Mouse (Mus musculus) cerebellum, adult (tissue): ENCODE results near the gene Anapc16.

ENCODE experiments used
- ATAC-seq: cut with Nextera tagmentation; 2 replicates; pipeline ENCODE4 v1.9.2; 2017; ENCODE audit warnings: mild to moderate bottlenecking, moderate library complexity, mixed read lengths; ENCODE audit not compliant: insufficient number of reproducible peaks, low FRiP score, low TSS enrichment

The Anapc16 gene

DNA sequence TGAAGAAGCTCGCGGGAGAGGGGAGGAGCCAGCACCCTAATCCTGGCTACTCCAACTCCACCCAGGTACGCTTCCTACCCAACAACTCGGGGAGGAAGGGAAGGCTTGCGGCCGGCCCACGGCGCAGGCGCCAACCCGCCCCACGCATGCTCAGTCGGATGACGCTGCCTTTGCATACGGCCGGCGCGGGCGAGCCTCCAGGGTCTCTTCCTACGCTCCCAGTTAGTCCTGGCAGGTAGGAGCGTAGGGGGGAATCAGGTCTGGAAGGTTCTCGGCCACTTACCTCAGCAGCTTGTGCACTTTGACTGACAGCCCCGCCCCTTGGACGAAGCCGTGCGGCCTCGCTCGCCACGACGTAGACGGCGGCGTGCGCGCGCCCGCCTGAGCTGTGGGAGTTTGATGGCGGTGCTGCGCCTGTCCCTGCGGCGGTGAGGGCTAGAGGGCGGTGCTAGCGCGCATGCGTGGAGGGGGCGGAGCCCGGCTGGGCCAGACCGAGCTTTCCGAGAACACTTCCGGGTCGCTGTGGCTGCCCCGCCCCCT is at the start of gene Anapc16, which contains the start of gene Ascc1:
Anapc16 (minus strand) TSS at position 463 of the 540 bp plus-strand sequence.
Ascc1 (plus strand) TSS at position 133 of the 540 bp plus-strand sequence.
- peak; percentile 91 for ATAC-seq

DNA sequence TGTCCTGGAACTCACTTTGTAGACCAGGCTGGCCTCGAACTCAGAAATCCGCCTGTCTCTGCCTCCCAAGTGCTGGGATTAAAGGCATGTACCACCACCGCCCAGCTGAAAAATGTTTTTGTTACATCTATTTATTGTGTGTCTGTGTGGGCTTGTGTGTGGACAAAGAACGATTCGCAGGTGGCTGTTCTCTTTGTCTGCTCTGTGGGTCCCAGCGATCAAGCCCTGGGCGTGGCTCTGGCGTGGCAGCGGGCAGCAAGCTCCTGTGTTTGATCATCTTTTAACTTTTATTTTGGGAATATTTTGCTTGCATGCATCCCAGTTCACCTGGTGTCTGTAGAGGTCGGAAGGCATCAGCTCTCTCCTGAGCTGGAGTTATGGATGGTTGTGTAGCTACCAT is 47.6 kb upstream of the Anapc16 start:
- no peak for ATAC-seq

DNA sequence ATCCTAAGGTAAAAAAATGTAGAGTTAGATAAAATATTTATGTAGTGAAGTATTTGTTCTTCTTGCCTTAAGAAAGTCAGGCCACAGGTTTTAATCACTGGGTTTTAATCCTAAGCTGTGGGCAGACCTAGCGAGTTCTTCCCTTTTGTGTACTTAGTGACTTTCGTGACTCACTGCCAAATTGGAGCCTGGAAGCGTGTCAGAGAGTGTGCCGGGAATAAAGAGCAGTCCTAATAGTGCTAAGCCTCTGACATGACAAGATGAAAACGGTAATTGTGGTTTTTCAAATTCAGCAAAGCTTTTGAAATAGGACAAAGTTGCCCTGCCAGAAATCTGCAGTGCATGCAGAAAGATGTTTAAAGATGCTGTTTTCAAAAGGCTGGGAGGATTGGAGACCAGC is 43.8 kb upstream of the Anapc16 start:
- no peak for ATAC-seq

DNA sequence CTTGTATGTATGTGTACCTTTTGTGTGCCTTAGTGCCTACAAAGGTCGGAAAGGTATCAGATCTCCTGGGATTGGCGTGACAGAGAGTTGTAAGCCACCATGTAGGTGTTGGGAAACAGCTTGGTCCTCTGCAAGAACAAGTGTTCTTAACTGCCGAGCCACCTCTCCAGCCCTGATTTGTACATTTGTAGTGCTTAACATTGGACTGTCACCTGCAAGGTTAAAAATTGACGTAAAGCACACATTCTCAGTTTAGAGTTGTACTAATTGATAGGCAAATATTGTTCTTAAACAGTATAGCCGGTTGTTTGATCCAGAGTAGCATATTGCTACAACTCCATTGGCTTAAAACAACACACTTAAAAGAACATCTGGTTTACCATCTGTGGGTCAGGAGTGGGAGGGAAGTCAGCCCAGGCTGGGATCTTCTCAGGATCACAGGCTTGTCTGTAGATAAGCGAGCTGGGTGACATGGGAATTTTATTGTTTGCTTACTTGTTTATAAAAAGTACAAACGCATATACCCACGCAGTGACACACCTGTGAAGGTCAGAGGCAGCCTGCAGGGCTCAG is 39.5 kb upstream of the Anapc16 start:
- ATAC-seq: no peak

DNA sequence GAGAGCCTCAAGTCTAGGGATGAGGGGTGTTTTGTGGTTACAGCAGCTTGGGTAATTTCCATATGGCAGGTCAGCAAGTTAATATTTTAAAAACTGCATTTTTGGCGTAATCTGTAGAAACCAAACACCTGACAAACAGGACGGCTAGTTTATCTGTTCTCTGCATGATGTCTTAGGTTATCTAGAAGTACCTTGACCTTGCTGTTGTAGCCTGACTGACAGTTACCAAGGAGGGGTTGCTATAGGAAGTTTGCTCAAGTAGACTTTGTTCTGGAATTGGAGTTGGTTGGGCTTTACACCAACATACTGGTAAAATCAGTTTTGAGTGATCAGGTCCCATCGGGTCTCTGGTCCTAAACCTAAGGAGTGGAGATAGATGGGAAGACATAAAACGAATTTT is 32.8 kb upstream of the Anapc16 start:
- no peak for ATAC-seq

DNA sequence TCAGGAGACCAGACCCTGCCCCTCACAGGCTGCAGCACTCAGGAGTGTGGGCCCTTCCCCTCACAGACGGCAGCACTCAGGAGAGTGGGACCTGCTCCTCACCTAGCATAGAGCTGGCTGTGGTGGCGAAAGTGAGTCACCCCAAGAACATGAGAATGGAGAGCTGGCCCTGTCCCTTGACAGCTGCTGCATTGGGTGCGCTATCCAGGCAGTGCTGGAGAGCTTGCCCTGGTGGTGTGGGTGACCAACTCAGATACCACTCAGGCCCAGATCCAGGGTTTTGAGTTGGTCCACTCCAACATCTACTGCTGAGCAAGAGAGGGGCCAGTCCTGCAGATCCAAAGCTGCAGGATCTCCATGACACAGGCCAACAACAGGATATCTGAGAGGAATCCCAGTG is 31.7 kb upstream of the Anapc16 start:
- no peak for ATAC-seq

DNA sequence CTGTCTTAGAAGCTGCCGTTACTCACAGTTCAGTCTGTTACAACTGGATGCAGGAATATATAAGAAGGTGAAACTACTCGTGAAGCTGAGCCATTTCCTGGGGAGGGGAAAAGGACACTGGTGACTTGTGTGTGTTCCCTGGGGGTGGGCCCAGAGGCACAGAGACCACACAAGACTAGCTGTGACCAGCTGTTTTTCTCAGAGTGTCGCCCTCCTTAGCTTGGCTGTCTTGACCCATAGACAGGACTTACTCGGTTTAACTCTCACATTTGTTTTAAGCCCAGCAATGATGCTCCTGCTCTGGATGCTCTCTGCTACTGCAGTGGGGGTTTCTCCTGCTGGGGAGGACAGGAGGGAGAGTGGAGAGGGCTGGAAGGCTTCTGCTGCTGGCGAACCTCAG is 30.1 kb upstream of the Anapc16 start:
- ATAC-seq: no peak

DNA sequence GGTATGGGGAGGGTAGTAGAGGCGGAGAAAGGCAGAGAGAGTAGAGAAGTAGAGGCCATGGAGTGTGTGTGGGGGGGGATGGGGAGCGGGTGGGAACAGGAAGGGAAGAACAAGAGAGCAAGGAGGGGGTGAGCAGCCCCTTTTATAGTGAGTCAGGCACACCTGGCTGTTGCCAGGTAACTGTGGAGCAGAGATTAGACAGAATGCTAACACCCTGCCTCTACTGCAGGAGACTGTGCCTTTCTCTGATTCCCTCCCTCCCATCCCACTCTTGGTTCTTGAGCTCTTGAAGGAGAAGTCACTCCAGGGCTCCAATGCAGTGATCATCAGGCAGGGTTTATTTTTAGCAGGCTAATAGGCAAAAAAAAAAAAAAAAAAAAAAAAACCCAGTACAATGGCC is 29.7 kb upstream of the Anapc16 start:
- ATAC-seq: no peak

DNA sequence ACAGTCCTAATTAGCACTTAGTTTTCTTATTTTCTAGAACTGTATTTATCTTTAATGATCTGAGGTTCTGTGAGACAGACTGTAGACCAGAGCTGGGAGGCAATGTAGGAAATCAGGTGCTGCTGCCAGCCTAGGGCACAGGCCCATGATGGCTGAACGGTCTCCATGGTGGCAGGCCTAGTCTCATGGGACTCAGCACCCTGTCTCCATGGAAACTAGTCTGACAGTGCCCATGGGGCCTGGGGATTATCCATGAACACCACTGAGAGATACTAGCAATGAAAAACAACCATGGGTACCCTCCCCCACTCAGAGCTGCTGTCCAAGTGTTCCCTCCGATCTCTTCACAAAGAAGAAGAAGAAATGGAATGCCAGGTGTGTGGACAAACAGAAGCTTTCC is 29.1 kb upstream of the Anapc16 start:
- no peak for ATAC-seq

DNA sequence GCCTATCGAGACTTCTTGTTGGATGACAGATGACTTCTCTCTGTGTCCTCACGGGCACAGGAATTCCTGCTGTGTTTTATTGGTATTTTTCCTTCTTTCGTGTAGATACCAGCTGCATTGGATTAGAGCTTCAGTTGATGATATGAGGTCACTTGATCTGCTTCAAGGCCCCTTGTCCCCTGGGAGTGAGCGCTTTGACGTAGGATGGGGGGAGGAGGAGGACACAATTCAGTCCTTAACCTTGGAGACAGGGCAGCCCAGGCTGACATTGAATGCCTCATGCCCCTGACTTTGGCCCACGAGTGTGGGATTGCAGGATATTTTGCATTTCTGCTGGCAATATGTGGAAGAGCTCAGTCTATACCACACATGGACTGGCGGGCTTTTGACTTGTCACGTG is 28.6 kb upstream of the Anapc16 start:
- ATAC-seq: no peak

DNA sequence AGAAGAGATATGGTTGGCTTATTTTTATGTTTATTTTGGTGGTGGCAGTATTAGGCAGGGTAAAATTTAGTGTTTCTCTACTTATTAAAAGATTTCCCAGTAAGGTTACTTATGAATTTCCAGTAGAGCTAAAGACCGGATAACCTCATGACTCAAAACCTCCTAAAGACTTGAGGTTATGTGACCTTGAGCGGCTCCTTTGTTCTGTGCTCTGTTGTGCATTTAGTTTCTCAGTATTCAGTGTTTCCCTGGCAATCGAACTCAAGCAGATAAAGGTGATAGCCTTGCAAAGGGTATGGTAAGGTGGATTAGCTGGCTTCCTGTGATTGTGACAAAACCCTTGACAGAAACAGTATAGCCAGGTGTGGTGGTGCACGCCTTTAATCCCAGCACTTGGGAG is 26.5 kb upstream of the Anapc16 start:
- no peak for ATAC-seq

DNA sequence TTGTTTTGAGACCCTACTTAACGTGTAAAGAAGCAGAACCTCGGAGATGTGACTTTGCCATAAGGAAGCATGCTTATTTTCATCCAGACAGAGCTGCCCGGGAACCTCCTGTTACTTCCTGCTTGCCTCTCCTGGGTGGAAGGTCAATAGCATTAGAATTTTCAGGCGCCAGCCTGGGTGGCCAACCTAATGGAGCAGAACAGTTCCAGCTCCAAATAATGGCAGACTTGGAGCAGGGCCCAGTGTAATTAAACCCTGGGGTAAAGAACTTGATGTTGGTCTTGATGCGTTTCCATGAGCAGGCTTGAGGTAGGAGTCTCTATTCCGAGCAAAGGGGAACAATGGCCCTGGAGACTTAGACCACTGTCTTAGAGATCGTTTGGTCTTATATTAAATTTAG is 26.0 kb upstream of the Anapc16 start:
- ATAC-seq: no peak

DNA sequence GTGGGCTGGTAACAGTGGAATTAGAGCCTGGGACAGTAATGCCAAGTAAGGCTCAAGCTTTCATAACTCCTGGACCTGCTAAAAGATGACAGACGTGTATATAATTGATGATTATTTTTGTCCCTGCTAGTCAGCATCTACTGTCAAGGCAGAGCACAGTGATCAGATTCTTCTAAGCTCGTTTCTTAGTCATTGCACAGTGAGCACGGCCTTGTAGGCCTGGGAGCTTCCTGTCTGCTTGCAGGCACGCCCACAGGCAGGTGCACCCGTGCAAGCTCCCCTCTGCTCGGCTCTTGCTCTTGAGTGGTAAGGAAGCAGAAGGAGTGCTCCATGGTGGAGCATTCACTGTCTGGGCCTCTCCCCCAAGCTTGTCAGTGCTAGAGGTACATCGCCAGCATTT is 25.2 kb upstream of the Anapc16 start:
- ATAC-seq: no peak

DNA sequence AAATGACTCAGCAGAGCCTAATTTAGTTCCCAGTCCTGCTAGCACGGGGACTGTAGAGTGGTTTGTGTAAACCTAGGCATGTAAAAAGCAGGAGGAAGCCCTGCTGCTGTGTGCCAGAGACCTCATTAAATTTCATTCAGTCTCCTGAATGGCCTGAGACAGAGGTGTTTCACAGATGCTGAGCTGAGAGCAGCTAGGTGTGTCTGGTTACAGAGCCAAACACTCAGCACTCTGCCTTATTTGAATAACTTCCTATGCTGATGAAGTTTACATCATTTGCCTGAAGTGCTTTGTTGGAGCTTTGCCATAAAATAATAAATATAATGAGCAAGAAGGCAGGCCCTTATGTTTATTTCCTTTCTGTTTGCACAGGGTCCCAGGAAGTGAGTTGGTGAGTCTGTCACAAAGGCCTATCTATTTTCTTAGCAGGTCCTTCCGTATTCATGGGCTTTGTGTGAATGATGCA is 24.7 kb upstream of the Anapc16 start:
- no peak for ATAC-seq

DNA sequence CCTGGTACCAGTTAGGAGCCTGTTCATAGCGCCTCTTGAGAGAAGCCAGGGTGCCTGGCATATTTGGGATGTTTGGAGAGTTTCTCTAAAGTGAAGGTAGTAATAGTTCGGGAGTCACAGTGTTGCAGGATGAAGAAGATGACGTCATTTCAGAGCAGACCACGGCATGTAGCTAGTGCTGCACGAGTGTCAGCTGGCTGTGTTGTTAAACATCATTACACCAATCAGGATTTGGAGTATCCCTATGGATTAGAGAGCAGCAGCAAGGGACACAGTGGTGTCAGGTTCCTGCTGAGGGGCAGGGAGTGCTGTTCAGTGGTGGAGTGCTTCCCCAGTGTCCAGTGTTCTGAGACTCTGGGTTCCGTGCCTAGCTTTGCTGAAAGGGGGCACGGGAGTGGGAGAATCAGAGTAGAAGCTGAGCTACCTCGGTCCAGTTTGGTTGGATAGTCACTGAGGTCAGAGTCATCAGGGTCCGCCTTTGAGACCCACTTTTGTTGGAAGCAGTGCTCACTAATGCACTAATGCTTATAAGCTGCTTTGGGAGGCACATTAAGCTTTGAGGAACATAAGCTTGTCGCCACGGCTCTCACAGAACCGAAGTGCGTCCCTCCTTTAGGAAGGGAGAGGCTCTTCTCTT is 23.9 kb upstream of the Anapc16 start:
- no peak for ATAC-seq

DNA sequence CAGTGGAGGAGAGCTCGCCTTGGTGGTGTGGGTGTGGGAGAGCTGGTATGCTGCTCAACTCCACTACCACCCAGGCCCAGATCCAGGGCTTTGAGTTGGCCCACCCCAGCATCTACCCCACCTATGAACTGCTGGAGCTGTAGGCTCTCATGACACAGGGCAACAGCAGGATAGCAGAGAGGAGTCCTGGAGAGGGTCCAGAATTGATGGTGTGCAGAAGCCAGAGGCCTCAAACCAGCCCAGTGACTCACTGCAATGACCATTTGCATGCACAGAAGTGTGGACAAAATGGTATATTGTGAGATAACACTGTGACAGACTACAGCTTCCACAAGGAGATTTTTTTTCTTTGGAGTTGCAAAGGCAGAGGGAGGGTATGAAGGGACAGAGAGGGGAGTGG is 20.8 kb upstream of the Anapc16 start:
- ATAC-seq: no peak

DNA sequence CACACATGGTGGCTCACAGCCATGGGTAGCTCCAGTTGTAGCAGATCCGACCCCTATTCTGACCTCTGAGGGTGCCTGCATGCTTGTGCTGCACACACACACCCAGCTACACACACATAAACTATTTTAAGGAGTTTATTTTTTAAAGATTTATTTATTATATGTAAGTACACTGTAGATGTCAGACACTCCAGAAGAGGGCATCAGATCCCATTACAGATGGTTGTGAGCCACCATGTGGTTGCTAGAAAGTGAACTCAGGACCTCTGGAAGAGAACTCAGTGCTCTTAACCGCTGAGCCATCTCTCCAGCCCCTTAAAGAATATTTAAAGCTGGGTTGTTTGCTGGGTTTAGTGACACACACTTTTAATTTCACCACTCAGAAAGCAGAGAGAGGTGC is 16.4 kb upstream of the Anapc16 start:
- no peak for ATAC-seq

DNA sequence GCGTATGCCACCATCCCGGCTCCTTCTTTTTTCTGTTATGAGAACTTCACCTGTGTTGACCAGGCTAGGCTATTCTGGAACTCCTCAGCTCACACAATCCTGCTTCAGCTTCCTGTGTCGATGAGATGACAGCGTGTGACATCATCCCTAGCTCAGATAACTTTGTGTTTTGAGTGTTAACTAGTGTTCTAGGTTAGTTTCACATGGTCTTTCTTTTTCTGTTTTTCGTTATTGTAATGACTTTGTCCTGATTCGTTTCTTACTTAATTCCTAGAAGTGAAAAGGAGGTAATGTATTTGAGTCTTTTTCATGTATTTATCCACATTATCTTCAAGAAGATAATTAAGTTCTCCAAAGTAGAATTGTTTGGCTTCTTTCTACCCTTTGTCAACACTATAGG is 13.3 kb upstream of the Anapc16 start:
- no peak for ATAC-seq

DNA sequence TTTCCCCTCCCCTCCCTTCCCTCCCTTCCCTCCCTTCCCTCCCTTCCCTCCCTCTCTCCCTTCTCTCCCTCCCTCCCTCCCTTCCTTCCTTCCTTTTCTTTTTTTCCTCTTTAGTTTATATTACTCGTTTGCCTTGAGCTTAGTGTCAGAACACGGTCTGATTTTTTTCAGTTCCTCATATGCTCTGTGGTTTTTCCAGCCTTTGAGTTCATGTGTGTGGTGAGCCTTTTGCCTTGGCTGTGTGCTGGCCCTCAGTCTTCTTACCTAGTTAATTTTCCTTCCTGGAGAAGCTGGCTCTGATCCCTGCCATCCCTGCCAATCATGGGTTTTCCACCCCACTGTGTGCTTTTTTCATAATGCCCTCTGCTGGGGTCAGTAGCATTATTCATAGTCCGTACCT is 6.2 kb upstream of the Anapc16 start:
- no peak for ATAC-seq

DNA sequence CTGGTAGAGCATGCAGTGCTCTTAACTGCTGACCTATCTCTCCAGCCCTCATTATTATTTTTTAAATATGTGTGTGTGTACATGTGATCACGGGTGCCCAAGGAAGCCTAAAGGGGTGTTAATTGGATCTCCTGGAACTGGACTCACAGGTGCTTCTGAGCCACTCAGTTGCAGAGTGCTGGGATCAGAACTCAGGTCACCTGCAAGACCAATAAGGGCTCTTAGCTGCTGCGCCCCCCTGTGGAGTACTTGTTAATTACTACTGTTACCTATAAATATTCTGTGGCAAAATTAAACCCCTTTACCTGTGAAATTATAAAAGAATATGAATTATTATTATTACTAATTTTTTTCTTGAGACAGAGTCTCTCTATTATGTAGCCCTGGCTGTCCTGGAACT is 2.3 kb upstream of the Anapc16 start:
- ATAC-seq: no peak

DNA sequence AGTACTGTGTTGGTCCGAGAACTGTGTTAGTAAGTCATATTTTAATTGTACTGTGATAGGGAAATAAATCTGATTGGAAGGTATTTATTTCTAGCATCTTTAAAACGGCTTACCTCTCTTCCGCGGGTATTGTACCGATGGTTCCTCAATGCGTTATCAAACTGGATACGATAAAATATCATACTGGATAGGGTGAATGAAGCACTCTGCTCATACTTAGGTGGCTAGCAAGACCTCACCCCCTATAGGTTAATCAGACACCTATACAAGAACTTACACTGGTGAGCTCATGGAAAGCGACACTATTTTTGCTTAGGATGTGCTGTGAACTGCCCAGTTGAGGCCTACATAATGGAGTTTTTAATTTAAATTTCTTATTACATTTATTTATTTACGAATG is 912 bp upstream of the Anapc16 start:
- ATAC-seq: no peak

DNA sequence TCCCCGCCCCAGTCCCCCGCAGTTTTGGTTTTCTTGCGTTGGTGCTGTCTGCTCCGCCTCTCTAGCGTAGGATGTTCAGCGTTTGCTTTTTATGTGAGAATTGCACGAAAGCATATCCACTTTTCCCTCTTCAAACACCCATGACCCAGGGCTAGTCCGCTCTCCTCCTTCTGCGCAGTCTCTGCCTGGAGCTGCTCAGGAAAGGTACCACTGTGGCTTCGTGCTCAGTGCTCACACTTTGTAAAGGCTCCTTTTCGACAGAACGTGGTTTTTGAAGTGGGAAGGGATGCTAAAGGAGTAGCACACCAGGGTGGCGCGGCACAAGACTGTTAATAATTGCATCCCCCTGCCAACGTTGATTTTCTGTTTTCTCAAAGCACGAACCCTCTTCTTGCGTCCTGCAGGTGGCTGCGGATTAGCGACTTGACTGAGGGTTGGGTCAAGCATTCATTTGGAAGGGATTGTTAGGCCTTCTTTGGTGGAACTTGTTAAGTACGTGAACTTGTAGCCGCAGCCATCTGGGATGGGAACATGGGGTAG is 348 bp upstream of the Anapc16 start:
- peak; percentile 56; the same call in 1 of the 2 replicates for ATAC-seq
